Mouse (Mus musculus) erythroblast, embryonic 14.5 days (primary cell): ENCODE measurements around the gene Sh3pxd2a. TPM values are rescaled to one million over a fixed set of nuclear protein-coding genes. Genes with fewer than 3 reads are reported as not detected.

Experiments
- H3K27me3 ChIP-seq: 2 replicates; pipeline ENCODE4 v1.6.1; 2012; ENCODE audit warnings: inconsistent platforms; ENCODE audit not compliant: control insufficient read depth
- H3K36me3 ChIP-seq: 2 replicates; pipeline ENCODE4 v1.6.1; 2012; ENCODE audit warnings: mild to moderate bottlenecking, inconsistent platforms; ENCODE audit not compliant: control insufficient read depth
- H3K4me1 ChIP-seq: 2 replicates; pipeline ENCODE4 v1.6.1; 2012; ENCODE audit warnings: inconsistent platforms; ENCODE audit not compliant: control insufficient read depth
- H3K4me3 ChIP-seq: replicated peaks from 2 replicates; pipeline ENCODE3; 2012; ENCODE audit warnings: moderate library complexity, mild to moderate bottlenecking, inconsistent platforms
- H3K9me3 ChIP-seq: 2 replicates; pipeline ENCODE4 v1.6.1; 2012; ENCODE audit warnings: low read length, inconsistent platforms, mixed read lengths; ENCODE audit not compliant: control insufficient read depth
- GATA1 ChIP-seq: IDR thresholded peaks from 2 replicates; pipeline ENCODE4 v1.6.1; 2012; ENCODE audit warnings: low read length, inconsistent platforms, mixed read lengths
- TAL1 ChIP-seq: IDR thresholded peaks from 3 replicates; pipeline ENCODE4 v1.6.1; 2012; ENCODE audit warnings: low read length, inconsistent platforms, mixed read lengths
- polyA plus RNA-seq: library from polyadenylated mRNA; stranded (reverse); fragments of >175 nt; gene quantifications from 2 replicates; pipeline ENCODE4 v1.2.3, GENCODE M21; 2012

Gene Sh3pxd2a
- polyA plus RNA-seq, 1 experiment = 0.10 TPM

- Histone ChIP-seq H3K4me3 (no peak overlapping the region), H3K4me1 (no peaks in the 10 kb centered on the region), H3K27me3 (no peaks in the 10 kb centered on the region), H3K36me3 (no peaks in the 10 kb centered on the region), H3K9me3 (no peaks in the 10 kb centered on the region)
- TF ChIP-seq TAL1 = no peak
- TF ChIP-seq GATA1 = no peak
These were observed 251.8 kb downstream of the Sh3pxd2a start for GRCm38 (mm10) chr19:47212401-47212800.

- Histone ChIP-seq H3K4me1 (no peaks in the 10 kb centered on the region), H3K4me3 (no peak overlapping the region), H3K27me3 (no peaks in the 10 kb centered on the region), H3K9me3 (no peaks in the 10 kb centered on the region), H3K36me3 (no peaks in the 10 kb centered on the region)
- TF ChIP-seq GATA1 (no peak), TAL1 (no peak)
These were observed 252.4 kb downstream of the Sh3pxd2a start for GRCm38 (mm10) chr19:47211609-47212312.

DNA sequence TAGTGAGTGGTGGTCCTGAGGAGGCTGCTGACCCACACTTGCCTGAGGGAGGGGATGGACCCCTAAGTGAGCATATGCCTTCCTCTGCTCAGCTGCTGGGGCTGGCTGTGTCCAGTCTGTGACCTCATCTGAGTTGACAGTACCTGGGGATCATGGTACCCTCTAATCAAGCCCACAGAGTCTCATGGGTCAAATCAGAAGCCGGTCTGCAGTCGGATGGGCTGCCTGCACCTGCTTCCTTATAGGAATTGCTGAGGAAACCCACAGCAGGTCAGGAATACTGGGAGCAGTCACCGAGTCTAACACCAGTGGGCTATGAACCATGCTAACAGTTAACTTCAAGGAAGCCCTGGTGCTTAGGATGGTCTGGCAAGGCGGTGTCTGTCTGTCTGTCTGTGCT, 253.8 kb downstream of the Sh3pxd2a start:
- Histone ChIP-seq H3K9me3 (no peaks in the 10 kb centered on the region), H3K27me3 (no peaks in the 10 kb centered on the region), H3K36me3 (no peaks in the 10 kb centered on the region), H3K4me3 (no peak overlapping the region), H3K4me1 (no peaks in the 10 kb centered on the region)
- no peak for TF ChIP-seq GATA1
- TF ChIP-seq TAL1 = no peak

Other genes starting within 250 kb of the Sh3pxd2a start
- gene Stn1, start 73.1 kb upstream of the Sh3pxd2a start, polyA plus RNA-seq = 0.22 and 0.38 TPM in 2 replicates
- 0.96 and 1.1 TPM in 2 replicates for gene Slk, start 115.3 kb upstream of the Sh3pxd2a start, polyA plus RNA-seq
- 0.01 TPM in 1 of 2 replicates, not detected in the other for gene Col17a1, start 227.7 kb upstream of the Sh3pxd2a start, polyA plus RNA-seq